Mouse (Mus musculus) lung, adult 2 months (tissue): ENCODE results near the gene Skp2. TPM values are rescaled to one million over a fixed set of nuclear protein-coding genes. Genes with fewer than 3 reads are reported as not detected.
A peak's percentile ranks its signal among the peaks of the same experiment; 100 is the strongest.

Experiments
- DNase-seq: peaks from one replicate; pipeline ENCODE4 v3.0.0; 2022
- H3K4me1 ChIP-seq: fragments of 200-500 bp; 2 replicates; pipeline ENCODE4 v1.6.1; 2011; ENCODE audit warnings: low read length; ENCODE audit not compliant: control insufficient read depth, insufficient read depth
- H3K4me3 ChIP-seq: fragments of 200-500 bp; replicated peaks from 2 replicates; pipeline ENCODE3; 2011; ENCODE audit warnings: low read depth, mild to moderate bottlenecking, control low read depth, low read length; ENCODE audit errors: extremely low read depth
- CTCF ChIP-seq: fragments of 200-500 bp; IDR thresholded peaks from 2 replicates; pipeline ENCODE4 v1.5.1; 2011; ENCODE audit warnings: mild to moderate bottlenecking, low read length, control low read depth; ENCODE audit not compliant: insufficient read depth
- POLR2A ChIP-seq: fragments of 200-500 bp; IDR thresholded peaks from 2 replicates; pipeline ENCODE4 v1.6.1; 2011; ENCODE audit warnings: low read depth, mild to moderate bottlenecking, control low read depth, low read length, borderline replicate concordance; ENCODE audit errors: extremely low read depth
- WGBS: fragments of 180-500 bp; shearing (Covaris S2); methylation state at CpG from one replicate; pipeline ENCODE4 v1.1.7; 2018; 5-methylcytosine and 5-hydroxymethylcytosine counted together
- polyA plus RNA-seq: library from polyadenylated mRNA; depleted of rRNA; stranded (reverse); fragments of >200 nt; gene quantifications from 2 replicates; pipeline ENCODE4 v1.2.3, GENCODE M21; 2012

The Skp2 gene
- polyA plus RNA-seq, 1 experiment = 1.6 TPM

DNA sequence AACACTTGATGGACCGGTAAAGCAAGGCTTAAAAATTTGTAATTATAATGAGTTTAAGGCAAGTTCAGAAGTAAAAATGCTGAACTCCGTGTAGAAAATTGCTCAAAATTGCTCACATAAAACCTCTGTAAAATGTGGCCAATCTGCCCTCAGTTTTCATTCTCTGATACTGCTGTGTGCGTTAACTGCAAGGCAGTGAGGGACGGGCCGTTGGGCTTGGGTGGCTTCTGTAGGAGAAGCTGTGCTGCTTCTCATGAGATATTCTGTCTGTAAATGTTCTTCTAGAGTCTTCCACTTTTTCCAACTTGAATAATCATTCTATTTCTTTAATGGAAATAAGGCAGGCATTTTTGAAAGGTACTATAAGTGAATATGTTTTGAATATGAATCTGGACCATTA is 75.6 kb downstream of the Skp2 start:
- WGBS = 57% methylated on average over 5 of the region's 5 CpGs
- Histone ChIP-seq H3K4me1 (peaks cover 2% of the 10 kb centered on the region), H3K4me3 (no peak overlapping the region)
- TF ChIP-seq POLR2A (no peak), CTCF (no peak)
- DNase-seq = no peak

DNA sequence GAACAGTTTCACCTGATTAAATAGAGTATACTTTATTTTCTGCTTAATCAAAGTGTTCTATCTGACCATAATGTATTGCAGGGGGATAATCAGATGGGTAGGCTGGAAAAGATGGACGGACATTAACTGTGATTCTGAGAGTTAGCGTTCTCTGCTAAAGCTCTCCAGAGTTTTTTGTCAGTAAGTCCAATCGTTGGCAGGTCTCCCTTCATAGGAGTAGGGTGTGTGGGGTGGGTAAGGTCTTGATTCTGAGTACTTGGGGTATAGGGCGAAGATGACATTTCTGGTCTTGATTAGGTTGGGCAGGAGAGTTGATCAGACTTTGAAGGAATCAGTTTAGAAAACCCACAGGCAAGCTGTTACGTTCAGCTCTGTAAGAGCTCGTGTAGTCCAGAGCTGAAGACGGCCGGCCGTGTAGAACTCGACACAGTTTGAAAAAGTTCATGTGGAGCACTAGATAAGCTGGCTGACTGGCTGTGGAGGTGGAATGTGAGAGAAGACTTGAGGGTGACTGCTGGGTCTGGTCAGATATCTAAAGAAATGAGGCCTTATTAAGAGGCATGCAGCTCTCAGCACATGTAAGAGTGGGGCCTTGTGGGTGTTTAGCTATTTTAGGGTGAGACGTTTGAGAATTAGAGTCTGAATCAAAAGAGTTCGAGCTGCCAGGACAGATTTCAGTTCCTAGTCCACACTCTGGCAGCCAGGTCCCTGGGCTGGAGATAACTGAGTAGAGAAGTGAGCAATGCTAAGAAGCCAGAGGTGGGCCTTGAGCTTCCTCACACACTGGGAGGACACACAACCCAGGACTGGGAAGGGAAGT is 76.5 kb downstream of the Skp2 start:
- H3K4me1 ChIP-seq = peaks cover 2% of the 10 kb centered on the region
- WGBS = 53% methylated on average over 12 of the region's 12 CpGs
- H3K4me3 ChIP-seq = no peak overlapping the region
- no peak for TF ChIP-seq CTCF
- TF ChIP-seq POLR2A = no peak
- no peak for DNase-seq

DNA sequence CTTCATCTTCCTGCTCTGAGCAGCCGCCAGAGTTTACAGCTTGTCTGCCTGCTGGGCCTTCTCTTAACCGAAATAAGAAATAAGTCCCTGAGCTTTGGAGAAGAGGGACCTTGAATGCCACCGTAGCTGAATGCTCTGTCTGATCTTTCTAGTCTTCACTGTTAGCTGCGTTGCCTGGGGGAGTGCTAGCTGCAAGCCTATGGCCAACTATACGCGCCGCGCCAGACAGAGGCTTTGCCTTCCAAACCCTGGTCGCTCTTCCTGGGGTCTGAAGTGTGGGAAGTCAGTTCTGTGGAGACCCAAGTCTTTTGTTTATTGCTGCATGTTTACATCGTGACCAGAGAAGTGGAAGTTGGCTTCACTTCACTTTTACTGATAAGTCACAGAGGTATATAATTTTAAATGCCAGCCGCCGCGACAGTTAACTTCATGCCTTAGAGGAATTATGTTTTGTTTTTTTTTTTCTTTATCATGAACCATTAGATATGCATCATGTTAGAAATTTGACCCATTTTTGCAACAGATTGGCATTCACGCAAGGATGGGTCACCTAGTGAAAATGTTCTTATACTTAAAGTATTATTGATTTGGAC is 79.5 kb downstream of the Skp2 start:
- H3K4me1 ChIP-seq = peaks cover 6% of the 10 kb centered on the region
- no peak overlapping the region for H3K4me3 ChIP-seq
- TF ChIP-seq CTCF = no peak
- no peak for TF ChIP-seq POLR2A
- 54% methylated on average over 14 of the region's 14 CpGs for WGBS
- no peak for DNase-seq

DNA sequence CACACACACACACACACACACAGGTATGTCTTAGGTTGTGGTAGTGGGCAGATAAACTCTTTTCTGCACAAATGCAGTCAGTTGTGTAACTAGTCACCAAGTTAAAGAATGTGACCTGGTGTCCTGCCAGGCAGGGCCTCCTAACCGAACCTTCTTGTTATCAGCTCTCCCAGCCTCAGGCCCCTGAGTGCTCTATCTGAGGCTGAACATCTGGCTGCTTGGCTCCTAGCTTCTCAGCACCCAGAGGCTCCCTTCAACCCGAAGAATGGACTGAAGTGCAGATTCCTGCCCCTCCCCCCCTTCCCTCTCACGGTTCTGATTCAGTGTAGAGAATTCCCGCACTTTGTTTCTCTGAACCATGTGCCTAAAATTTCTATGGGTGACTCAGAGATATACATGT is 80.6 kb downstream of the Skp2 start:
- TF ChIP-seq POLR2A = no peak
- TF ChIP-seq CTCF = no peak
- peak; percentile 27 for DNase-seq

DNA sequence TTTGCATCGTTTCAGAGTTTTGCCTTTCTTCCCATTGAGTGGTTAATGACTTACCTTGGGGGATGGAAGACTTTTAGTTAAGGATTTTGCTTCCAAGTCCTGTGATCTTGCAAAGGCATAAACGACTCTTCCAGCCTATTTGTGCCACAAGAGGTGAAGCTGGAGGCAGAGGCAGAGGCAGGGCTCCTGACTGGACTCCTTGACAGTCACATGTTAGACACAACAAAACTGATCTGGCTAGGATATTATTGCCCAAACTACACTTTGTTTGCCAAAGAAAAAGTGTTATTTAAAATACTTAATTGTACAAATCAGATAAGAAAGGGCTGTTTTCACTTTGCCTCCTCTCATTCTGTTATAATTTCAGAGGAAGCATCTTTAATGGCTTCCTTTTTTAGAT is 81.1 kb downstream of the Skp2 start:
- Histone ChIP-seq H3K4me1 (peaks cover 11% of the 10 kb centered on the region), H3K4me3 (no peak overlapping the region)
- DNase-seq = no peak
- 33% methylated on average over 2 of the region's 2 CpGs for WGBS
- TF ChIP-seq CTCF (no peak), POLR2A (no peak)

More for the DNA sequence above, 80.6 kb downstream of the Skp2 start:
- Histone ChIP-seq H3K4me3 (no peak overlapping the region), H3K4me1 (peaks cover 11% of the 10 kb centered on the region)
- 30% methylated on average over 4 of the region's 4 CpGs for WGBS

DNA sequence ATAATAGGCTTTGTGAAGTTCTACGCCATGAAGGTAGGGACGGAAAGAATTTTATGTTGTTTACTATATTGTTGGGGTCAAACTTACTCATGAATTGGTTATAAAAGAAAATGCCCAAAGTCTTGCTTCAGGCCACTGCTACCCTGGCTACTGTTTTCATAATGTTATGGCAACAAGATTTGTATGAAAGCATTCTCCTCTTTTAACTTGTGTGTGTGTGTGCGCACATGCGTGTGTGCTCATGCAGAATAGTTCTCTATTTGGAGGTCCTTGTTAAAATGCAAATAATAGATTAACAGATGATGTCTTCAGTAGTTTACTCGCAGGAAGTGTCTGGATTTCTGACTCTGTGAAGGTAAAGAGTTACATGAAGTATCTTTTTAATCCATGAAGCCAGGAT is 81.5 kb downstream of the Skp2 start:
- no peak overlapping the region for H3K4me3 ChIP-seq
- TF ChIP-seq CTCF (no peak), POLR2A (no peak)
- 68% methylated on average over 5 of the region's 5 CpGs for WGBS
- peaks cover 11% of the 10 kb centered on the region for H3K4me1 ChIP-seq
- no peak for DNase-seq

DNA sequence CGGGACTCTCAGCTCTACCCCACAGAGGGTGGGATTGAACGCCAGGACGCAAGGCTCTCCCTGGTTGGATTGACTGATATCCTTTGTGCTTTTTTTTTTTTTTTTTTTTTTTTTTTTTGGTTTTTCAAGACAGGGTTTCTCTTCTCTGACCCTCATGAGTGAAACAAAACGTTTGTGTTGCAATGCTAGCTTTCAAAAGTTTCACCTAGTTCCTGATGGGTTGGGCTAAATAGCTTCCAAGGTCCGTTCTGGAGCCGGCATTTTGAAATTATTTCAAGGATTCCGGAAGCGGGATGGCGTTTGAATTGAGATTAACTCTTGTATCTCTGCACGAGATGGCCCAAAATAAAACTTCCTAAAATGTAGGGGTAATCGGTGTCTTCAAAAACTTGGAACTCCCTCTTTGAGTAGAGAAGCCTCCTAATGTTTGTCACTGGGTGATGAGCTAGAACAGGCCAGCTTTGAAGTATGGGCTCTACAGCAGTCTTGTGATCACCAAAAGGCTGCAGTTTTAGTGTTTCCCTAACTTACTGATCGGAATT is 82.1 kb downstream of the Skp2 start:
- Histone ChIP-seq H3K4me3 (peak overlapping the region; percentile 51), H3K4me1 (peaks cover 11% of the 10 kb centered on the region)
- TF ChIP-seq POLR2A (no peak), CTCF (no peak)
- DNase-seq = no peak
- 33% methylated on average over 12 of the region's 12 CpGs for WGBS

DNA sequence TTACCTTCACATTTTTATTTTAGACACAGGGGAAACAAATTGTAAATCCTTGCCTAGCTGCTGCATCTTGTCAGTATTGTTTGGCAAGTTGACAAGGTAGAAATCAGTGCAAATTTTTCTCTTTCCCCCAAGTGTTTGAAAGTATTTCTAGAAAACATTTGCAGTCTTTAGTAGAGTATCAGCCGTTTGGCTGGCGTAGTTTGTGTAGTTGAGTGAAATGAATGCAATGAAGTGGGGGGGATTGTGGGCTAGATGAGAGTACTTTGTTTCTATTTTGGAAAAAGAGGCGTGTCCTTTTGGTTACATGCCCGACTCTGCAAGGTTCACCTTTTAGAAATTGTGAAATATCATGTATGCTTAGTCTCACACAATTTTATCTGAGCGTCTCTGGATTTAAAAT is 82.6 kb downstream of the Skp2 start:
- H3K4me3 ChIP-seq = peak overlapping the region; percentile 51
- TF ChIP-seq CTCF = no peak
- no peak for TF ChIP-seq POLR2A

DNA sequence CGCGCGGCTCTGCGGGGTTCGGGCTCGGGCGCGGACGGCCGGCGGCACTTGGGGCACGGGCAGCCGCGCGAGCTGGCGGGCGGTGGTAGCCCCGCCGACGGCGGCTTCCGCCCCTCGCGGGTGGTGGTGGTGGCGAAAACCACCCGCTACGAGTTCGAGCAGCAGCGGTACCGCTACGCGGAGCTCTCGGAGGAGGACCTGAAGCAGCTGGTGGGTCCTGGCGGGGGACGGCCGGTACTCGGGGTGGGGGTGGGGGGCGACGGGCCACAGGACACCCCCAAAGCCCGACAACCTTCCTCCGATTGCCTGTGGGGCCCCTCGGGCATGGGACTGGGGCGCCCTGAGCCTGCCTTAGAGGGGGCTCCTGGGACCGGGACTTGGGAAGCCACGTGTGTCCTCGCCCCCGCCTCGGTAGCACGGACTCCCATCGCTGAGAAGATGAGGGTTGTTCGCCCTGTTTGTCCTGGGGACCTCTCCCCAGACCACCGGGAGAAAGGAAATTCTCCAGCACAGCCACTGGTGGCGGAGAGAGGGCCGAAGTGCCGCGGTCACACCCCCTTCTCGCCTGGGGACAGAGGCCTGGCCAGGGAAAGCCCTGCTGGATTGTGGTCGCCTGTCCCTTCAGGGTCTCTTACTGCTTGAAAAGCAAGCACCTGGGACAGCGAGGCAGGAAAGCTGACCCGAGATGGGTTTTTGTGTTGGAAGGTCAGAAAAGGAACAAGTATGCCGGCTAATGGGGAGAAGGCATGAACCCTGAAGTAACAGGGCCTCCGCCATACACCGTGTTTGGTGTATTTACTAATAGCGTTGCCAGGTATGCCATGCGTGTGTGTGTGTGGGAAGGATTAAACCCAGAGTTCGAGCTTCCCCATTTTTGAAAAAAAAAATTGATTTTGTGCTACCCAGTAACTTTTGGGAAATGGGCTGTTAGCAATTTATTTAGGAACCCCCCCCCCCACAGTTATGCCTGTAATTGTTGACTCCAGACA is 83.4 kb downstream of the Skp2 start:
- Histone ChIP-seq H3K4me3 (peak overlapping the region; percentile 64), H3K4me1 (peaks cover 11% of the 10 kb centered on the region)
- no peak for TF ChIP-seq CTCF
- no peak for TF ChIP-seq POLR2A
- under 1% methylated on average over 66 of the region's 66 CpGs for WGBS
- peak; percentile 68 for DNase-seq

More for the DNA sequence above, 82.6 kb downstream of the Skp2 start:
- no peak for DNase-seq
- H3K4me1 ChIP-seq = peaks cover 11% of the 10 kb centered on the region
- 18% methylated on average over 5 of the region's 5 CpGs for WGBS
